Mouse (Mus musculus): ENCODE results near the gene Atp2c1. TPM values are rescaled to one million over a fixed set of nuclear protein-coding genes. Genes with fewer than 3 reads are reported as not detected.

Gene Atp2c1
- polyA plus RNA-seq, 1 experiment: 42.2 TPM

- Histone ChIP-seq H3K36me3 (ENCODE audit: control insufficient read depth, insufficient read depth, low read length) (no peaks in the 10 kb centered on the region), H3K27me3 (ENCODE audit: control insufficient read depth, insufficient read depth, low read length) (no peaks in the 10 kb centered on the region)
These were observed 38.8 kb downstream of the Atp2c1 start for GRCm38 (mm10) chr9:105488363-105488762.

GRCm38 (mm10) chr9:105484338-105485084, 42.6 kb downstream of the Atp2c1 start:
- no peak for TF ChIP-seq CTCF (IDR thresholded peaks at IDR 0.05; ENCODE audit: control insufficient read depth, insufficient read depth, insufficient replicate concordance, low read depth, low read length)
- no peak for TF ChIP-seq POLR2A (IDR thresholded peaks at IDR 0.05; ENCODE audit: control insufficient read depth, low read depth, low read length)
- no peak overlapping the region for H3K27ac ChIP-seq (ENCODE audit: control insufficient read depth, insufficient read depth, low read depth, low read length)
- H3K4me1 ChIP-seq (ENCODE audit: control insufficient read depth, insufficient read depth, low read length): no peaks in the 10 kb centered on the region
- H3K36me3 ChIP-seq (ENCODE audit: control insufficient read depth, insufficient read depth, low read length): no peaks in the 10 kb centered on the region
- H3K4me3 ChIP-seq (ENCODE audit: control insufficient read depth, low read depth, low read length): no peak overlapping the region
- no peaks in the 10 kb centered on the region for H3K27me3 ChIP-seq (ENCODE audit: control insufficient read depth, insufficient read depth, low read length)

More at GRCm38 (mm10) chr9:105488363-105488762, 38.8 kb downstream of the Atp2c1 start:
- Histone ChIP-seq H3K4me1 (ENCODE audit: control insufficient read depth, insufficient read depth, low read length) (no peaks in the 10 kb centered on the region), H3K27ac (ENCODE audit: control insufficient read depth, insufficient read depth, low read depth, low read length) (no peak overlapping the region), H3K4me3 (ENCODE audit: control insufficient read depth, low read depth, low read length) (no peak overlapping the region)
- no peak for TF ChIP-seq CTCF (IDR thresholded peaks at IDR 0.05; ENCODE audit: control insufficient read depth, insufficient read depth, insufficient replicate concordance, low read depth, low read length)
- TF ChIP-seq POLR2A (IDR thresholded peaks at IDR 0.05; ENCODE audit: control insufficient read depth, low read depth, low read length): no peak

DNA sequence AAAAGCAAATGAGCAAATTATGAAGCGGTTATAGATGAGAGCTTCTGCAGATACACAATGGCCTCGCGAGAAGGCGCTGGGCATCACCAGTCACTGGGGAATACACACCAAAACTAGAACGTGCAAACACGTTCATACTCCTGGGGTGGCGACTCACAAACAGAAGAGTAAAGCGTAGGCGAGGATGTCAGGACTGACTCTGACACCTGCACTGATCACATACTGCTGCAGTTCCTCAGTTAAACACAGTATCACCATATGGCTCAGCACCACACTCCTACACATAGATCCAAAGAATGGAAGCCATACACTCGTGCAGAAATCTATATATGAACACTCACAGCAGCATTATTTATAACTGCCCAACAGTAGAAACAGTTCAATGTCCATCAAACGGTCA, 43.2 kb downstream of the Atp2c1 start:
- Histone ChIP-seq H3K4me3 (ENCODE audit: control insufficient read depth, low read depth, low read length) (no peak overlapping the region), H3K27ac (ENCODE audit: control insufficient read depth, insufficient read depth, low read depth, low read length) (no peak overlapping the region), H3K36me3 (ENCODE audit: control insufficient read depth, insufficient read depth, low read length) (no peaks in the 10 kb centered on the region), H3K27me3 (ENCODE audit: control insufficient read depth, insufficient read depth, low read length) (no peaks in the 10 kb centered on the region), H3K4me1 (ENCODE audit: control insufficient read depth, insufficient read depth, low read length) (no peaks in the 10 kb centered on the region)
- no peak for TF ChIP-seq CTCF (IDR thresholded peaks at IDR 0.05; ENCODE audit: control insufficient read depth, insufficient read depth, insufficient replicate concordance, low read depth, low read length)
- no peak for TF ChIP-seq POLR2A (IDR thresholded peaks at IDR 0.05; ENCODE audit: control insufficient read depth, low read depth, low read length)

DNA sequence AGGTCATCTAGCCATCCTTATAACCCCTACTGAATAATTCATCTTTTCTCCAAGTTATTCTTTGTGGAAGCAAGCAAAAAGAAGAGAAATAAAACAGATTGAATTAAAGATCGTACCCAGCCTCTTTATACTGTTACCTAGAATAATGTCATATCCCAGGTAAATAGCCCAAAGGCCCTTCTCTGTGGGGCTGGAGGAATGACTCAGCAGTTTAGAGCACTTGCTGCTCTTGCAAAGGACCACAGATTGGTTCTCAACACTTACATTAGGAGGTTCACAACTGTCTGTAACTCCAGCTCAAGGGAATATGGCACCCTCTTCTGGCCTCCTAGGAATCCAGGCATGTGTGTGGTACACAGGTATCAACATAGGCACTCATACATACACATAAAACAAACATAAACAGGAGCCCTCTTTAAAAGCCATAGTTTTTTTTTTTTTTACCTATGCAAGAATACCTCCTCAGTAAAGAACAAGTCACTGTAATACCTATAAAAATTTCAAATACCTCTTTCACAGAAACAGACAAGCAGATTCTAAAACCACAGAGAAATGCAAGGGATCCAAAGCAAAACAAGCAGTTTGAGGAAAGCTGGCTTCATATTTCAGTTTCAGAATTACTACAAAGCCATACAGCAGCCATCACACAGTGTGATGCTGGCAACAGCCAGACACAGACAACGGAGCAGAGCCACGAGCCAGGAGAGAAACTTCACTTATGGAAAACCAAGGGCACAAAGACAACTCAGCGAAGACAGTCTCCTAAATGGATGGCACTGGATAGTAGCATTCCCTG, 44.2 kb downstream of the Atp2c1 start:
- Histone ChIP-seq H3K27ac (ENCODE audit: control insufficient read depth, insufficient read depth, low read depth, low read length) (no peak overlapping the region), H3K27me3 (ENCODE audit: control insufficient read depth, insufficient read depth, low read length) (no peaks in the 10 kb centered on the region), H3K36me3 (ENCODE audit: control insufficient read depth, insufficient read depth, low read length) (no peaks in the 10 kb centered on the region), H3K4me1 (ENCODE audit: control insufficient read depth, insufficient read depth, low read length) (no peaks in the 10 kb centered on the region), H3K4me3 (ENCODE audit: control insufficient read depth, low read depth, low read length) (no peak overlapping the region)
- no peak for TF ChIP-seq CTCF (IDR thresholded peaks at IDR 0.05; ENCODE audit: control insufficient read depth, insufficient read depth, insufficient replicate concordance, low read depth, low read length)
- TF ChIP-seq POLR2A (IDR thresholded peaks at IDR 0.05; ENCODE audit: control insufficient read depth, low read depth, low read length): no peak

GRCm38 (mm10) chr9:105482070-105482469, 45.0 kb downstream of the Atp2c1 start:
- Histone ChIP-seq H3K4me1 (ENCODE audit: control insufficient read depth, insufficient read depth, low read length) (no peaks in the 10 kb centered on the region), H3K4me3 (ENCODE audit: control insufficient read depth, low read depth, low read length) (no peak overlapping the region), H3K36me3 (ENCODE audit: control insufficient read depth, insufficient read depth, low read length) (no peaks in the 10 kb centered on the region), H3K27me3 (ENCODE audit: control insufficient read depth, insufficient read depth, low read length) (no peaks in the 10 kb centered on the region), H3K27ac (ENCODE audit: control insufficient read depth, insufficient read depth, low read depth, low read length) (no peak overlapping the region)
- TF ChIP-seq CTCF (IDR thresholded peaks at IDR 0.05; ENCODE audit: control insufficient read depth, insufficient read depth, insufficient replicate concordance, low read depth, low read length) (no peak), POLR2A (IDR thresholded peaks at IDR 0.05; ENCODE audit: control insufficient read depth, low read depth, low read length) (no peak)

GRCm38 (mm10) chr9:105476134-105476533, 51.0 kb downstream of the Atp2c1 start:
- no peak overlapping the region for H3K27ac ChIP-seq (ENCODE audit: control insufficient read depth, insufficient read depth, low read depth, low read length)
- H3K4me3 ChIP-seq (ENCODE audit: control insufficient read depth, low read depth, low read length): no peak overlapping the region
- H3K27me3 ChIP-seq (ENCODE audit: control insufficient read depth, insufficient read depth, low read length): no peaks in the 10 kb centered on the region
- H3K36me3 ChIP-seq (ENCODE audit: control insufficient read depth, insufficient read depth, low read length): no peaks in the 10 kb centered on the region
- H3K4me1 ChIP-seq (ENCODE audit: control insufficient read depth, insufficient read depth, low read length): no peaks in the 10 kb centered on the region
- no peak for TF ChIP-seq POLR2A (IDR thresholded peaks at IDR 0.05; ENCODE audit: control insufficient read depth, low read depth, low read length)
- TF ChIP-seq CTCF (IDR thresholded peaks at IDR 0.05; ENCODE audit: control insufficient read depth, insufficient read depth, insufficient replicate concordance, low read depth, low read length): no peak

DNA sequence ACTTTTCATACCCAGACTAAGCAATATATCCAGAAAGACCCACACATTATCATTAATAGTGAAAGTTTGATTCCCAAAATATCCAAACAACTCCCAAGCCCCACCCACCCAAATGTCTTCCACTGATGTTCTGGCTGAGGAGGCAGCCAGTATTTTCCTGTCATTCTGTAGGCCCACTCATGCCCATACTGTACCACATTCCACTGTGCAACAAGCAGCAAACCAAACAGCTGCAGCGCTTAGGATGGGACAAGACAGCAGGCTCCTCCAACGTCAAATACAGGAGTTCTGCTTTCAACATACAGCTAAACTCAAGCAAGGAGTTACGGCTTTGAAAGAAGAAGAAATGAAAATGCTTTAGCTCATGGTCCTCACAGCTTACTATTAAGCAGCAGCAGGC, 52.2 kb downstream of the Atp2c1 start:
- no peak for TF ChIP-seq POLR2A (IDR thresholded peaks at IDR 0.05; ENCODE audit: control insufficient read depth, low read depth, low read length)
- H3K27me3 ChIP-seq (ENCODE audit: control insufficient read depth, insufficient read depth, low read length): no peaks in the 10 kb centered on the region
- no peak overlapping the region for H3K4me3 ChIP-seq (ENCODE audit: control insufficient read depth, low read depth, low read length)
- no peaks in the 10 kb centered on the region for H3K36me3 ChIP-seq (ENCODE audit: control insufficient read depth, insufficient read depth, low read length)
- no peaks in the 10 kb centered on the region for H3K4me1 ChIP-seq (ENCODE audit: control insufficient read depth, insufficient read depth, low read length)
- no peak overlapping the region for H3K27ac ChIP-seq (ENCODE audit: control insufficient read depth, insufficient read depth, low read depth, low read length)
